Mouse (Mus musculus) lung, postnatal 14 days (tissue): ENCODE data around the gene Slc25a27.

Experiments
- DNase-seq: peaks from one replicate; pipeline ENCODE4 v3.0.0; 2021

The Slc25a27 gene

DNA sequence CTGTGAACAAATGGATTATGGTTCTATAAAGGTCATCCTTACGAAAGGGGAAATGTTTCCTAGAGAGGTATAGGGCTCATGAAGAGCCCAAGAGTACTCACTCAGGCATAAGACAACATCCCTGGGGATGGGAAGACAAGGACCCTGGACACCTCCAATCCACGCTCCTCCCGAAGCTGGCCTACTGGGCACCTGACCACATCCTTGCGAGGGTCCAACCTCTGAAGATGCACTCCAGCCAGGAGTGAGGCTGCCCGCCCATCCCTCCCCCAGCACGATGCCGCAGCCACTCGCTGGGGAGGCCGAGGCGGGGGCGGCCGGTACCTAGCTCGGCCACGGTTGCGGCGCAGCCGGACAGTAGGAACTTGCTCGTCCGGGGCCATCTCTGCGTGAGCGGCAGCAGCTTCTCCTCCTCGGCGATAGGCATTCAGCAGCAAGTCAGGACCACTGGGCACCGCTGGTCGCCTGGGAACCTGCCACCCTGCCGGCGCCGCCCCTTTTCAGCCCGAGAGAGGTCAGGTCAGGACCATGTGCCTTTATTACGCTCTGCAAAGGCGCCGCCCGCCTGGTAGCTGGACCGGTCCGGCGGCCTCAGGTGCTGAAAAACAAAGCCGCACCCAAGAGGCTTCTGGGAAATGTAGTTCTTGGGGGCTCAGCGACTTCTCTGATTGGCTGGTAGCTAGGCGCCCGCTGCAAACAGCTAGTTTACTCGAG, at the start of gene Slc25a27:
Gene Slc25a27 (minus strand): TSS at position 639 of the 714 bp plus-strand sequence.
- DNase-seq = peak; percentile 86

DNA sequence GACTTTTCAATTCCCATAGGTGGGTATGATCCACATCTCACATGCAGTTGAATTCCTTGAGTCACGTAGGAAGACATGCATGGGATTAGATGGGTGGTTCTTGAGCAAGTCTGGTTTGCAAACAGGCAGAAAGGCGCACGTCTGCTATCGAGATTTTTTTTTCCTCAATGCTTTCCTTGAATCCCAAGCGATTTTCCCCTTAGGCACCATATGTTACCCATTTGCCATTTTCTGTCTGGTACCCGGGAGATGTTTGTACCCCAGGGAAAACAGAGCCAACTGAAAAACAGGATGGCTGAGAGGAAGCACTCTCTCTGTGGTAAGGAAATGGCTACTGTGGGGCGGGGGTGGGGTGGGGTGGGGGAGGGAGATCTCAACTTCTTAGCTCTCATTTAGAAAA, 49.6 kb upstream of the Slc25a27 start:
- DNase-seq = no peak

DNA sequence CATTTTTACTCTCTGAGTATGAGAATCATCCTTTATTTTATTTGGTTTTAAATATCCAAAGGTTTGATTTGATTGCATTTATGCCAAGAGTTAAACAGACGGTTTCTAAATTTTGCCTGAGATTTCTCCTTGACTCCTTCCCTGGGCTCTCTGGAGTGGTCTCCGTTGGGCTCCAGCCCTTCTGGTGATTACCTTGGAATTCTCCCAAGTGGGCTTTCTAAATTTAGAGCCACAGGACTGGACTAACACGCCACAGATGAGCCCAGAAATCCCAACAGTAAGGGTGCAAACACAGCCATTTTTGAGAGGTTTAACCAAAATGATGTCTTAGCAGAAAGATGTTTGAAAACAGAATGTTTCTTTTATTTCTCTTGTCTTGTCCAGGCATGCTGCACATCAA, 47.2 kb upstream of the Slc25a27 start:
- DNase-seq = no peak

DNA sequence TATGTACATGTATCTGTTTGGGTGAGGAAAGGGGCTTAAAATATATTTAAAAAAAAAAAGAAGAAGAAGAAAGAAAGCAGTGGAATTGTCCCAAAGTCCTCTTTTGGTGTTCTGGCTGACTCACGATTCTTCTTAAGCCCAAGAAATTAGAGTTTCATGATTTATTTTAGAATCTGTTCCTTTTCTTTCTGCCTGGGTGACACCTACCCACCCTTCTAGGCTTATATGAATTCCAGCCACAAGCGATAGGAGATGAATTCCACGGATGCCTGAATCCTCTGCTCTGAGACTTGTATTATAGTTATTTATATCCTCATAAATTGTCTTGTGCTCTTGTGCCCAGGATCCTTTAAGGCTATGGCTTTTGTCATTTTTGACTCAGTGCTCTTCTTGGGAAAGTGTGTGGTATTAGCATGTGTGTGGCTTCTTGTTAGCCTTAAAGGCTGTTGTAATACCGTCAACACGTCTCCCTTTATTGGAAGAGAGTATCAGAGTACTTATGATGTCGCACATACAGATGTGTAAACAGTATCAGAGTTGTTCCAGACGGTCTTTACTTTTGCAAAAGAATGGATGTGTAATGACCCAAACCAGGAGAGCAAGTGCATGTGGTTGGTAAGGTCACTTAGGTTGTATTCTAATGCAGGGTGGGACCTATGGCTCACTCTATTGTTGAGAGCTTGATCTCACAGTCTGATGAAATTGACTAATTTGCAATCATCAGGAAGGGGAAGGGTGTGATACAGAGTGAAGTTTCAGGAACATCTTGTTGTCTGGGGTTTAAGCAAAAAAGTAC, 44.7 kb upstream of the Slc25a27 start:
- DNase-seq = no peak

DNA sequence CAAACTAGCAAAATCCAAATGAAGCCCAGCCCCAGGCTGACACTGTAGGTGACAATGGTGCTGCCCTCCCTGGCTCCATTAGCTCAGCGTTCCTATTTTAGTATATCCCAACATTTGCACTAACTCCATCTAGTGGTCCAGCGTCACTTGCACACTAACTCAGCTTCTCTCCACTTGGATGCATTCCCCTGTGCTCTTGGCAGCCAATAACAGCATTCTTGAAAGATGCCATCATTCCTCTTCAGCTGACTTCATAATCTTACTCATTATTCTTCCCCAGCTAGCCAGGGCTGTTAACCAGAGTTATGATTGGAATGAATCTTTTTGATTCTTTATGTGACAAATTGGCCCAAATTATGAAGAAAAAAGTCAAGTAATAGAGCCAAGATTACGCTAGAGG, 40.2 kb upstream of the Slc25a27 start:
- peak; percentile 46 for DNase-seq

DNA sequence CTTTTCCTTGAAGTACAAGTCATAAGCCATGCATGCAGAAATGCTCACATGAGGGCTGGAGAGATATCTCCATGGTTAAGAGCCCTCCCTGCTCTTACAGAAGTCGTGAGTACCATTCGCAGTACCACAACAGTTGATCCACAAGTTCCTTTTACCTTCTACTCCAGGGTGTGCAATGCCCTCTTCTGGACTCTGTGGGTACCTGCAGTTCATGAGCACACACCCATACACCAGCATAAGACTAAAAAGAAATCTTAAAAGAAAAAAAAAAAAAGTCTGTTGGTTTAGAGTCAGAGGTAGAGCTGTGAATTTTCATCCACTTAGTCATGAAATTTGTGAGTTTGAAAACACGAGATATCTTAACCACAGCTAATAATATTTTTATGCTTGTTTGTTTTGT, 39.7 kb upstream of the Slc25a27 start:
- DNase-seq = no peak

DNA sequence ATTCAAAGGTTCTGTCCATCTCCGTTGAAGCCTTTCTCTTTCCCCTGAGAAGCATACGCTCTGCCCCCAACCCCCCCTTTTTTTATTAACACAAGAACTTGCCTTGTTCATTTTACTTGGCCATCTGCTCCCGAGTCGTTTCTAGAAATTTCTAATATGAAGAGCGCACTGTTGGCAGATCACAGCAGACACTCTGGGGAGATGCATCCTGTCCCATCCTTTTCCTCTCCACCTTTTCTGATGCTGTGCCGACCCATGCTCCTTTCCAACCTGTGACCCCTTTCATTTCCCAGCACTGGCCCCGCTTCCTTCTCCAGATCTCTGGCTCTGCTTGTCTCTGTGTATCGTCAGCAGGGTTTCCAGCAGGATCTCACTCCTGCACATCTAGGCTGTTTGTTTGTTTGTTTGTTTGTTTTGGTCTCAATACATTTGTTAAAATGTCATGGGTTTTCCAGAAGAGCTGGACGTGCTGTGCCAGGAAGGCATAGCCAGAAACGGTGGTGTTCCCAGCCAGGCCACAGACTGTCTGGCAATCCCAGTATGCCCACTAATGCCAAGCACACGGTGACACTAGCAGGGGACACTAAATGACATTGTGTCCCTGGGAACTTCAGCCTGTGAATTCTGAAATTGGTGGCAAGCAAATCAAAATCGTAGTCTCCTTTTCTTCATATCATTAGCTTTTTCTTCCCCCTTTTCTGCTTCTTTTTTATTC, 37.4 kb upstream of the Slc25a27 start:
- DNase-seq = no peak

DNA sequence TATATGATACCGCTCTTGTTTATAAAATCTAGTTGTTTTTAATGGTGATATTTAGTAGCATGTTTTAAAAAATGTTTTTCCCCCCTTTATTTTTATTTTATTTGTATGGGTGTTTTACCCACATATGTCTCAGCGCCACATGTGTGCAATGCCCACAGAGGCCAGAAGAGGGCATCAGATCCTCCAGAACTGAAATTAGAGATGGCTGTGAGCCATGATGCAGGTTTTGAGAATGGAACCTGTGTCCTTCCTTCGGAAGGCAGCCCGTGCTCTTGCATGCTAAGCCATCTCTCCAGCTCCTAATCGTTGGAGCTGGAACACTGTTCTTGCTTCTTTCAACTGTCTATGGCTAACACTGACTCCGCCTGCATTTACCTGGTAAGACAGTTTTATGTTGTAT, 34.0 kb upstream of the Slc25a27 start:
- peak; percentile 70 for DNase-seq

DNA sequence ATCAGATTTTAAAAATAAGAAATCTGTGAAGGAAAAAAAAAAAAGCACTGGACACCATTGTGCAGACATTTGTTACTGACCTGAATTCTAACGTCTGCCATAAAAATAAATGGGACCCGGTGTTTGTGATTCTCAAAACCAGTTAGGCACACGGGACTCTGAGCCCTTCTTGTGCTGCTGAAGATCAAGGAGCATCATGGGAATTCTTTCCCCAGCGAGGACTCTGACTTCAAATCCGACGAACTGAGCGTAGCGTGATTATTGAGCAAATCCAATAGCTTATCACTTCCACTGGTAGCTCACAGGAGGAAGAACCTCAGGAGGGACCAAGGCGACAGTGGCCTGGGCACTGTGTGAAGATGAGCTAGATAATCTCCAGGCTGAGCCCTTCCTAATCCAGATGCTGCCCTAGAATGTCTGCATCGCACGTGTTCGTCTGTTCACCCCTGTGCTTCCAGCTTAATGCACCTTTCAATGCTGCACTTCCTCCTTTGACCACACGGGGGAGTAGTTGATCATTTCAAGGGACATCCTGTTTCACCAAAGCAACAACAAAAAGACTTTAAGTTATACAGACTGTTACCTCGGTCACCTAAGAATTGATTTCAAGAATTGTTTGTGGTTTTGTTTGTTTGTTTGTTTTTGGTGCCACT, 32.1 kb upstream of the Slc25a27 start:
- DNase-seq = peak; percentile 84

DNA sequence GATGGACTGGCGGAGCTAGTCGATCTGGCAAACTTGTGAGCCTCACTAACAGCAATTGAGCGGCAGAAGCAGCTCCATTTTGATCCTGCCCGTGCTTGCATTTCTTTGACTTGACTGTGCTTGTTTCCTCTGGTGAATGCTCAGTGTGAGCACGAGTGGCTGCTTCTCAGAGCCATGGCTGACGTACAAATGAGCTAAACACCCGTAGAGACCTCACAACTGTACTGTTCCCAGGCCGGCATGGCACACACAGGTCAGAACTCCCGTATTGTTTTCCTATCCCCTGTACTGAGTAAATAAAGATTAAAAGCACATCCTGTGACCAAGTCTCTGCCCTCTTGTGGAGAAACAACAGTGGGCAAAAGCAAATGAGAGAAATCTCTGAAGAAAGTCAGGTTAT, 22.6 kb upstream of the Slc25a27 start:
- DNase-seq = no peak

DNA sequence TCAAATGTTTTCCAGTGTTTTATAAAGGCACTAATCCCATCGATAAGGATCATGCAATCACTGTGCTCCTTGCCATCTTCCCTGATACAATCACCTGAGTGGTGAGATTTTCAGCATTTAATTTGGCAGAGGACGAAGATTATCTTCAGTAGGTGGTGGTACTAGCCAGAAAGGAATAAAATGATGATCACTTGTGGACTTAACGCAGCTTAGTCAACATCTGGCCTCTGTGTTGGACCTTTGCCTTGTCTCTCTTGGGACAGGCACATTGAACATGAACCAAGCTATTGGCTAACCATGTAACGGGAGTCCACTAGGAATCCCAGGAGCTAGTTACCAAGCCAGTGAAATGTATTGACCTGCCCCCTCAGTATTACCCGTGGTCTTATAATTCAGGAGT, 17.6 kb upstream of the Slc25a27 start:
- DNase-seq = no peak

DNA sequence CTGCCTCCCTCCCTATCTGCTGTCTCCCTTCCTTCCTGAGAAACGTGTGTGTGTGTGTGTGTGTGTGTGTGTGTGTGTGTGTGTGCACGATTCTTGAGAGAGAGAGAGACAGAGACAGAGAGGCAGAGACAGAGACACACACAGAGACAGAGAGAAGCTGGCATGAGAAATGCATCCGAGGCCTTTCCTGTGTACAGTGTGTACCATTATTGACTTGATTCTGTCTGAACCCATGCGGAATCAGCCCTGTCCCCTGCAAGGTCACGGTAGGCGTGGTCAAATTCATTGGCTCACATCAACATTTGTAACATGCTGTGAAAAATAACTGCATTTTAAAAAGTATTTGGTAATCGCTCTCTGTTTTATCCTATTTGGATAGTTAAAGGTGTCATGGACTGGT, 17.1 kb upstream of the Slc25a27 start:
- DNase-seq = no peak

DNA sequence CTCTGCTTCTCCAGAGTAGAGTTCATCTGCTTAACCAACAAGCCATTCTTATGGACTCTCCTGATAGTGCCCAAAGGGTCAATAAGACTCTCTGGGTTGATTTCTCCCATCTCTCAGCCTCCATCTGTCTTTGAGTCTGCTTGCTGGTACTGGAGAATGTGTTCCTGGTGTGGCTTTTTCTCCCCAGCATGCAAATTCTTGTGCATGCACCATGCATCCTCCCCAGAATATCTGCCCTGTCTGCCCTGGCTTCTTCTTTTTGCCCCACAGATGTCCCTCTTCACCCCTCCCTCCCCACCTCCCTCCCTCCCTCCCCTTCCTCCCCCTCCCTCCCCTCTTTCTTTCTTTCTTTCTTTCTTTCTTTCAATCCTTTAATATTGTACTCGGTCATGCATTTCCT, 10.3 kb upstream of the Slc25a27 start:
- DNase-seq = no peak

DNA sequence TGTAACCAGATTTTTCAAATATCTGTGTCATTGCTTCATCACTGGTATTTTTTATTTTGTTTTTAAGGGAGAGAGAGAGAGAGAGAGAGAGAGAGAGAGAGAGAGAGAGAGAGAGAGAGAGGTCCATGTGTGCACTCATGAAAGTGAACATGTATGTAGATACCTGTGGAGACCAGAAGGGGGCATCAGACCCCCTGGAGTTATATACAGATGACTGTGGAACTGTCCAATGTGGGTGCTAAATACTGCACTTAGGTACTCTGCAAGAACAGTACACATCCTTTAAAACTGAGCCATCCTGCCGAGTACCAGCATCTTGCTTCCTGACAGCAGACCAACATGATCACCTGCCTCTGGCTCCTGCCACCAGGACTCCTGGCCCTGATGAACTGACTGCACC, 9.2 kb upstream of the Slc25a27 start:
- DNase-seq = no peak

DNA sequence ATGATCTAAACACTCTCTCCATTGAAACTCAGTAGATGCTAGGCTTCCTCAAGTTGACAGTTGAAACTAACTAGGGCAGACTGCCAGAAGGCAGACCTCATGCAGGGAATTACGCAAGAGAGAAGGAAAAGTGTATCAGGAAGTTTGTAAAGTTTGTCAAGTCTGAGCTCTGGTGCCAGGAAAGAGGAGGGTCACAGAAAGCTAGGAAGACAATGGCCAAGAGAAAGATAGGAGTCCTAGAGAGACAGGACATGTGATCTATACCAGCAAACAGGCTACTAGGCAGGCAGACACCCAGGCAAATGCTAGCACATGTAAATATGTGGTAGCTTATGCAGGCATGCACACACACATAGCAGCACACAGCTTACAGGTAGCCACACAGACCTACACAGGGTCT, 8.2 kb upstream of the Slc25a27 start:
- DNase-seq = peak; percentile 51

DNA sequence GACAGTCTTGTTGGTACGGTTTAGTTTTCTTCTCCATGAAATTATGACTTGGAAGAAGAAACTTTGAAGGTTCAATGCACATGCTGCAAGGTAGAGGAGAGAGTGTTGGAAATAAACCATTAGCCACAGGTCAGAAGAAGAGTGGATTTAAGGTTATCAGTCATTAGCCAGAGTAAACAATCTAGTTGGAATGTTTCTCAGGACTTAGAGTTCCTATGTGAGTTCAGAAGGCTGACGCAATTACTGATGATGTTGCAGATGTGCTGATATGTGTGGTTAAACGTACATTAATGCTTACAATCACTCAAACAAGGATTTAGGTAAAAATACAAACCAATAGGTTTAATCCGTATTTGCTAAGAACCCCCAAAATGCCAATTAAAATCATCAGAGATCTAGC, 4.9 kb upstream of the Slc25a27 start:
- no peak for DNase-seq

DNA sequence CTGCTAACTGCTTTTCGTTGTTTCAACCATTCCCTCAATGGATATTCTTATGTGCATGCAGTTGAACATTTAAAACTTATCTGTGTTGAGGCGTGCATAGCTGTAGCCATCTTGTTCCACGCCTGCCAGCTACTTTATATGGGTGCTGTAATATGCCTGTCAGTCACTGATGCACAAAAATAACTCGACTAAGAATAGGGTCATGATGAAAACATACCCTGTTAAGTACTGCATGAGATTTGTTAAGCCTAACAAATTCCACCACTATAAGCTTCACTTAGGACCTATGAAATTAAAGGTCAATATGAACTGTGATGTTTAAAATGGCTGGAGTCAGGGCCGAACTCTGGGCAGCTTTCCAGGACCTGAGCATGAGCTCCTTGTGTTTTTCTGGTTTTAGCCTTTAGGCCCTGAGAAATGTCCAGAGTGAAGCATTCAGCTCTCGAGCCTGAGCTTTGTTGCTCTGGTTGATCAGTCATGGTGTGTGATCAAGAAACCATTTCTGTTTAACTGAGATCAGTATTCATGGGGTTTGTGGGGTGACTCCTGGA, 2.2 kb upstream of the Slc25a27 start:
- DNase-seq = no peak

DNA sequence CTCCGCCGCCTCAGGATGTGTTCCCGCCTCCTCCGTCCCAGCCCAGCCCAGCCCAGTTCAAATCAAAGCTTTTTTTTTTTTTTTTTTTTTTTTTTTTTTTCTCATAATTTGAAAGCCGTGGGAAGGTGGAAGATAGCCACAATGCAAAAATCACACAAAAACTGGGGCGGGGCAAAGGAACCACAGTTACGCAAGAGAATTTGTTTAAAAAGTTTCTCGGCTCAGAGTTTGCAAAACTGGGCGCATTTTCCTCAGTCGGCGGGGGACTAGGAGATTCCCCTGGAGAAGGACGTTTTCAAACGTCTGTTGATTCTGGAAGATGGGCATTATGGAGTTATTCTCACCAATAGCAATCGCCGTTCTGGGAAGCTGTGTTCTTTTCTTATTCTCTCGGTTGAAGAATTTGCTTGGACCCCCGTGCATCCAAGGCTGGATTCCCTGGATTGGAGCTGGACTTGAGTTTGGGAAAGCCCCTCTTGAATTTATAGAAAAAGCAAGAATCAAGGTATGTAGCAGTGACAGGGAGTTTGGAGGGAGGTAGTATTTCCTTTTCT, 353 bp upstream of the Slc25a27 start, which contains the start of gene Cyp39a1:
Gene Cyp39a1 (plus strand): TSS at position 136 of the 554 bp plus-strand sequence.
- DNase-seq = no peak

DNA sequence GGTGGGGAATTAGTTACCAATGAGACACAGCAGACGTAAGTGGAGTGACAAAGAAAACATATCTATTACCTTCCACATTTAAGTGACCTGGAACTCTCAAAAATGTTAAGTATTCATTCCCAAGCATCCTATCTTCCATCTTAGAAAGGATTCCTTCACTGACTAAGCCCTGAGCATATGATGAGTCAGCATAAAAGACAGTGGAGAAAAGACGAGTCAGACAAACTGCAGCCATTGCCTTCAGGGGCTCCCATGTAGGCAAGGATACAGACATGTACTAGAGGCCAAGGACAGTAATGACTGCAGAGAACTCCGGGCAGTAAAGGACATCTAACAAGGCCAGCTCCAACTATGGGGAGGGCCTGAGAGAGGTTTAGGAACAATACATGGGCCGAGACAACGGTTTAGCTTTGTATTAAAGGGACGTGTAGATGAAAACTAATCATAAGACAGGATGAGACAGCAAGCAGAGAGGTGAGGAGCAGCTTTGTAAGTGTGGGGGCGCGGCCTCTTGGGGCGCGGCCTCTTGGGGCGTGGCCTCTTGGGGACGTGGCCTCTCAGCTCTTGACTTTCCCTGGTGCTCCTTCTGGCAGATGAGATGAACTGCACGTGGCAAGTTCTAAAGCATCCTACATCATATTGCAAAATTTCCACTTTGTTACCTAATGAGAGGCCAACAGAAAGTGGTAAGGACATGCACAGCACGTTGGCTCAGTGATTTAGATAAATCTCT, 15.5 kb downstream of the Slc25a27 start:
- DNase-seq = no peak

DNA sequence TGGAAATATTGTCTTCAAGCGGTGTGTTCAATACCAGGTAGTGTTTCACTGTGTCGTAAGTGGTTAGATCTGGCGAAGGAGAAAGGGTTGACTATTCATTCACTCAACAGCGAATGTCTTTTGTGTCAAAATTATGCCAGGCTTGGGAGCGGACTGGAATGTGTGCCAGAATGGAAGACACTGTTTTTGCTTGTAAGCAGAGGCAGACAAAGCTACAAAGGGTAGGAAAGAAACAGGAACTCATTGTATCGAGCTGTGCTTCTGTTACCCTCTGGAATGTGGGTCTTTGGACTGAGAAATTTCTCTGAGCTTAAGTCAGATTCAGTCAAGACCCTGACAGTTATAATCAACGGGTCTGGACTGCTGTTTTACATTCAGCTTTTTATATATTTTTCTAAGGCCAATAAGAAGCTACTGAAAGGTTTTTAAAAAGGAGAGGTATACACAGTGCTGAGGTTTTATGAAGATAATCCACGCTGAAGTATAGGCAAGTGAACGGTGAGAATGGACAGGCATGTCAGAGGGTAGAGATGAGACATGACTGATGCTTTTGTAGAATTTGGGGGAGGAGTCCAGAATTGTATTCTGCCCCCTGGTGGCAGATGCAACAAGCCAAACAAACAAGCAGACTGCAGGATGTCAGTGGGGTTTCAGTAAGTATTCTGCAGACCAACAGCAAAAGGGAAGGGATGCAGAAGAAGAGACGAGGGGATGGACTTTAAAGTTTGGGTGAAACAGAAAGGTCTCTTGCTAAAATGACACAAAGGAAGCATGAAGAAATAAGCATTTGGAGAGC, 17.2 kb downstream of the Slc25a27 start:
- no peak for DNase-seq

DNA sequence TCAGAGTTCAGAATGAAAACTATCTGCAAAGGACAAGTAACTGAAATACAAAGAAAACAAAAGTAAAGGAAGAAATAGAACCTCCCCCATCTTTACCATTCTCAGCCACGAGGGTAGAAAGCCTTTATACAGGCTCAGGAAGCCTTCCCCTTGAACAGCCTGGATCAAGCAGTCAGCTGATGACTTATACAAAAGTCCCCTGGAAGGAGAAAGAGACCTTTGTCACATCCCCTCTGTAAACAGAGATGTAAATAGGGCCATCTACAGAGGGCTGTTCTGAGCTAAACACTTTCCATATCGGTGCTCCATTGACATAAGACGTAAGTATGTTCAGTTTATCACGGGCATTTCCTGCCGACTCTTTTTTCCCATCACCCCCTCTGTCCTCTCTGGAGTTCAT, 20.1 kb downstream of the Slc25a27 start:
- no peak for DNase-seq
